Mouse (Mus musculus) intestine, postnatal 0 days (tissue): ENCODE data around the gene Clic3. TPM values are rescaled to one million over a fixed set of nuclear protein-coding genes. Genes with fewer than 3 reads are reported as not detected.

Experiments used
- ATAC-seq: fragments of 200-750 bp; cut with Nextera tagmentation; 2 replicates; pipeline ENCODE4 v1.8.0; 2017; ENCODE audit warnings: mild to moderate bottlenecking, moderate TSS enrichment, moderate library complexity
- H3K27ac ChIP-seq: fragments of 300-500 bp; sonication (generic); 2 replicates; pipeline ENCODE4 v1.5.1; 2014; ENCODE audit warnings: mild to moderate bottlenecking, low read depth, low read length, moderate library complexity
- H3K27me3 ChIP-seq: fragments of 300-500 bp; sonication (generic); replicated peaks from 2 replicates; pipeline ENCODE4 v1.6.1; 2014; ENCODE audit warnings: low read length, mixed read lengths; ENCODE audit not compliant: control insufficient read depth, insufficient read depth
- H3K36me3 ChIP-seq: fragments of 300-500 bp; sonication (generic); 2 replicates; pipeline ENCODE4 v1.6.1; 2014; ENCODE audit warnings: mild to moderate bottlenecking, moderate library complexity; ENCODE audit not compliant: control insufficient read depth, insufficient read depth
- H3K4me1 ChIP-seq: fragments of 300-500 bp; sonication (generic); replicated peaks from 2 replicates; pipeline ENCODE4 v1.6.1; 2014; ENCODE audit warnings: antibody characterized with exemption, low read length, mixed read lengths; ENCODE audit not compliant: control insufficient read depth, insufficient read depth
- H3K4me2 ChIP-seq: fragments of 300-500 bp; sonication (generic); replicated peaks from 2 replicates; pipeline ENCODE4 v1.6.1; 2014; ENCODE audit warnings: low read depth, mild to moderate bottlenecking, moderate library complexity
- H3K4me3 ChIP-seq: fragments of 300-500 bp; sonication (generic); 2 replicates; pipeline ENCODE4 v1.5.1; 2014; ENCODE audit warnings: low read depth, low read length
- H3K9ac ChIP-seq: fragments of 300-500 bp; sonication (generic); 2 replicates; pipeline ENCODE4 v1.6.1; 2014; ENCODE audit warnings: mild to moderate bottlenecking, low read depth, low read length
- H3K9me3 ChIP-seq: fragments of 300-500 bp; sonication (generic); 2 replicates; pipeline ENCODE4 v1.6.1; 2016; ENCODE audit warnings: mixed run types; ENCODE audit not compliant: control insufficient read depth
- CTCF ChIP-seq: sonication (generic); IDR thresholded peaks from 2 replicates; pipeline ENCODE4 v1.5.1; 2016; ENCODE audit warnings: low read depth, mild to moderate bottlenecking, control low read depth, antibody characterized with exemption, moderate library complexity
- WGBS: fragments of 180-500 bp; shearing (Covaris S2); extraction: QIAGEN DNeasy Blood & Tissue Kit; methylation state at CpG from one replicate; pipeline ENCODE4 v1.1.7; 2014; 5-methylcytosine and 5-hydroxymethylcytosine counted together
- polyA plus RNA-seq: library from polyadenylated mRNA; unstranded; fragments of >200 nt; fragmentation: Nextera tagmentation; extraction: Ambion mirVana; gene quantifications from 2 replicates; pipeline ENCODE4 v1.2.1, GENCODE M21; 2015

Clic3 gene
- polyA plus RNA-seq, 1 experiment from 2014 or later, result 2.8 TPM

- 51% methylated on average over 5 of the region's 5 CpGs for whole genome bisulfite sequencing
- Histone ChIP-seq H3K4me1 (peaks cover 6% of the 10 kb centered on the region), H3K27me3 (no peaks in the 10 kb centered on the region), H3K36me3 (peaks cover 5% of the 10 kb centered on the region; the same call in 1 of the 2 replicates), H3K4me3 (no peak overlapping the region), H3K4me2 (no peak overlapping the region), H3K9me3 (no peaks in the 10 kb centered on the region), H3K27ac (no peak overlapping the region), H3K9ac (no peak overlapping the region)
- no peak for ATAC-seq
- TF ChIP-seq CTCF, result peak; percentile 23; the same call in 1 of the 2 replicates
These were observed 2.3 kb downstream of the Clic3 start for GRCm38 (mm10) chr2:25458911-25459310.

GRCm38 (mm10) chr2:25460135-25460534 lies 3.5 kb downstream of the Clic3 start:
- Histone ChIP-seq H3K4me2 (peak overlapping the region; percentile 85), H3K9me3 (no peaks in the 10 kb centered on the region), H3K27me3 (no peaks in the 10 kb centered on the region), H3K9ac (peak overlapping the region; percentile 65), H3K27ac (peak overlapping the region; percentile 92), H3K4me3 (peak overlapping the region; percentile 72), H3K36me3 (peaks cover 5% of the 10 kb centered on the region; the same call in 1 of the 2 replicates), H3K4me1 (peaks cover 6% of the 10 kb centered on the region)
- 24% methylated on average over 5 of the region's 5 CpGs for WGBS
- ATAC-seq, result peak; percentile 3; the same call in 1 of the 2 replicates
- TF ChIP-seq CTCF, result no peak

GRCm38 (mm10) chr2:25460551-25461309 lies 4.1 kb downstream of the Clic3 start, which contains the start of gene Paxx:
TSS of gene Paxx (minus strand) at chr2:25461094.
- ATAC-seq, result peak; percentile 89
- Histone ChIP-seq H3K4me1 (peaks cover 6% of the 10 kb centered on the region), H3K9ac (peak within 1 kb of the TSS; percentile 65), H3K4me3 (peak within 1 kb of the TSS; percentile 72), H3K4me2 (peak within 1 kb of the TSS; percentile 85), H3K9me3 (no peaks in the 10 kb centered on the region), H3K36me3 (peaks cover 5% of the 10 kb centered on the region; the same call in 1 of the 2 replicates), H3K27ac (peak within 1 kb of the TSS; percentile 92), H3K27me3 (no peaks in the 10 kb centered on the region)
- under 1% methylated on average over 48 of the region's 48 CpGs for WGBS
- no peak for TF ChIP-seq CTCF

GRCm38 (mm10) chr2:25461407-25461806 lies 4.8 kb downstream of the Clic3 start:
- ATAC-seq, result no peak

GRCm38 (mm10) chr2:25463630-25464029 lies 7.0 kb downstream of the Clic3 start:
- Histone ChIP-seq H3K4me1 (peaks cover 6% of the 10 kb centered on the region; the same call in 1 of the 2 replicates), H3K27me3 (no peaks in the 10 kb centered on the region), H3K9me3 (no peaks in the 10 kb centered on the region), H3K9ac (no peak overlapping the region), H3K27ac (no peak overlapping the region), H3K4me3 (no peak overlapping the region), H3K36me3 (no peaks in the 10 kb centered on the region), H3K4me2 (no peak overlapping the region)
- 86% methylated on average over 3 of the region's 3 CpGs for WGBS
- TF ChIP-seq CTCF, result no peak
- ATAC-seq, result no peak

More at GRCm38 (mm10) chr2:25461407-25461806, 4.8 kb downstream of the Clic3 start:
- Histone ChIP-seq H3K27ac (peak overlapping the region; percentile 92), H3K9ac (peak overlapping the region; percentile 34; the same call in 1 of the 2 replicates), H3K4me3 (peak overlapping the region; percentile 72), H3K27me3 (no peaks in the 10 kb centered on the region), H3K4me2 (peak overlapping the region; percentile 85), H3K9me3 (no peaks in the 10 kb centered on the region), H3K4me1 (peaks cover 6% of the 10 kb centered on the region), H3K36me3 (peaks cover 5% of the 10 kb centered on the region; the same call in 1 of the 2 replicates)
- WGBS, result 23% methylated on average over 3 of the region's 3 CpGs
- TF ChIP-seq CTCF, result no peak

GRCm38 (mm10) chr2:25465256-25465655 lies 8.6 kb downstream of the Clic3 start:
- no peaks in the 10 kb centered on the region for H3K9me3 ChIP-seq
- no peaks in the 10 kb centered on the region for H3K36me3 ChIP-seq
- TF ChIP-seq CTCF, result no peak
- H3K27ac ChIP-seq, result no peak overlapping the region
- 69% methylated on average over 2 of the region's 2 CpGs for WGBS
- no peak for ATAC-seq
- no peaks in the 10 kb centered on the region for H3K27me3 ChIP-seq
- H3K4me2 ChIP-seq, result no peak overlapping the region
- H3K9ac ChIP-seq, result no peak overlapping the region
- peaks cover 9% of the 10 kb centered on the region; the same call in 1 of the 2 replicates for H3K4me1 ChIP-seq
- no peak overlapping the region for H3K4me3 ChIP-seq
